Mouse (Mus musculus): ENCODE data around the gene Rcbtb2. TPM values are rescaled to one million over a fixed set of nuclear protein-coding genes. Genes with fewer than 3 reads are reported as not detected.

Rcbtb2 gene
- 0.08 and 0.24 TPM in 2 replicates for polyA plus RNA-seq (2012)

DNA sequence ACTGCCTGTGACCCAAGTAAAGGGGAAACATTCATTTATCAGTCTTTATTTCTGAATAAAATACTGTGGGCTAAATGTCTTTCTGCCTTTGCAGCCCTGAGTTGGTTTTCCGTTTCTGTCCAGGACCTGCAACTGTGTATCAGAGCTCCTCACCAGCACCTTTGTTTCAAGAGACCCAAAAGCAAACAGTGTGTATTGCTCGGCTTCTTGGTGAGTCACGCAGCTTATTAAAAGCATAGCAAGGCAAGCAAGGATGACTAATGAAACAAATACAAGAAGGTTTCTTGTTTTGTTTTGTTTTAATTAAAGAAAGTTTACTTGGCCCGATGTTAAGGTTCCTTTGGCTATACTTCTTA, at the start of gene Rcbtb2:
Gene Rcbtb2 (plus strand): TSS at position 115 of the 356 bp plus-strand sequence.
- Histone ChIP-seq H3K36me3 (ENCODE audit: control insufficient read depth) (no peaks in the 10 kb centered on the region), H3K27me3 (ENCODE audit: control insufficient read depth) (no peaks in the 10 kb centered on the region), H3K4me3 (replicated peaks) (no peak within 1 kb of the TSS), H3K9me3 (ENCODE audit: control insufficient read depth, low read length) (no peaks in the 10 kb centered on the region), H3K4me1 (ENCODE audit: control insufficient read depth) (peaks cover 8% of the 10 kb centered on the region)
- no peak for TF ChIP-seq GATA1 (IDR thresholded peaks at IDR 0.05; ENCODE audit: low read length)
- TF ChIP-seq TAL1 (IDR thresholded peaks at IDR 0.05; ENCODE audit: low read length), result no peak

DNA sequence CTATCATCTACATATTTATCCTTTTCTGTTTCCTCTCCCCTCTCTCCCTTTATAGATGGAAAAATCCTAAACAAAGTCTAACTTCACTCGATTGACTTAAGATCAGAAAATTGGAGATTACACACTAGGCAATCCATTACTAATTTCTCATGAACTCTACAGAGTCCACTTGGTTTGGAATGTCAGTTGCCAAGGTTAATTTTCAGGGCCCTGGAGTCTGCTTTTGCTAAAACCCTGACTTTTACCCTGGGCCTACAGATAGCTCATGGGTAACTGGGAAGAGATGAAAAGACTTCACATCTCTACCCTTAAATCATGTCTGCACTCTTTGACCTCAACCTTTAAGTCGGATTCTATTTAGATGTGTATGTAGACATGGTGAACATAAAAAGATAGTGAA, 39.3 kb upstream of the Rcbtb2 start:
- Histone ChIP-seq H3K4me1 (ENCODE audit: control insufficient read depth) (no peaks in the 10 kb centered on the region), H3K36me3 (ENCODE audit: control insufficient read depth) (no peaks in the 10 kb centered on the region), H3K27me3 (ENCODE audit: control insufficient read depth) (no peaks in the 10 kb centered on the region), H3K9me3 (ENCODE audit: control insufficient read depth, low read length) (no peaks in the 10 kb centered on the region), H3K4me3 (replicated peaks) (no peak overlapping the region)
- TF ChIP-seq GATA1 (IDR thresholded peaks at IDR 0.05; ENCODE audit: low read length) (no peak), TAL1 (IDR thresholded peaks at IDR 0.05; ENCODE audit: low read length) (no peak)

DNA sequence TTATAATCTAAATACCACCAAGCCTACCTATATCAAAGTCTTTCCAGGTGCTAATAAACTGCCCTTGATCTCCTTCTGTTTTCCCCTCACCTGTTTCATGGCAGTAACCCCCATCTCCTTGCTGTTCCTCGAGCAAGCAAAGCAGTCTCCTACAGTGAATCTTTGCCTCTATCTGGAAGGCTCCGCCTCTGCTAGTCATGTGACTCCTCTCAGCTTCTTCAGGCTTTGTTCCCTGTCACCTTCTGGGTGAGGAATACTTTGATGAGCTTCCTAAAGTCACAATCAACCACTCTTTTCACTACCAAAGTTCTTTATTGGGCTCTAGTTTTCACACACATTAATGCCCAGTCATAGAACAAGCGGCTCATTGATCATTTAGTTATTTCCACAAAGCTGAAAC, 36.4 kb upstream of the Rcbtb2 start:
- no peak for TF ChIP-seq TAL1 (IDR thresholded peaks at IDR 0.05; ENCODE audit: low read length)
- no peak for TF ChIP-seq GATA1 (IDR thresholded peaks at IDR 0.05; ENCODE audit: low read length)
- Histone ChIP-seq H3K36me3 (ENCODE audit: control insufficient read depth) (no peaks in the 10 kb centered on the region), H3K9me3 (ENCODE audit: control insufficient read depth, low read length) (no peaks in the 10 kb centered on the region), H3K4me3 (replicated peaks) (no peak overlapping the region), H3K27me3 (ENCODE audit: control insufficient read depth) (no peaks in the 10 kb centered on the region), H3K4me1 (ENCODE audit: control insufficient read depth) (no peaks in the 10 kb centered on the region)

DNA sequence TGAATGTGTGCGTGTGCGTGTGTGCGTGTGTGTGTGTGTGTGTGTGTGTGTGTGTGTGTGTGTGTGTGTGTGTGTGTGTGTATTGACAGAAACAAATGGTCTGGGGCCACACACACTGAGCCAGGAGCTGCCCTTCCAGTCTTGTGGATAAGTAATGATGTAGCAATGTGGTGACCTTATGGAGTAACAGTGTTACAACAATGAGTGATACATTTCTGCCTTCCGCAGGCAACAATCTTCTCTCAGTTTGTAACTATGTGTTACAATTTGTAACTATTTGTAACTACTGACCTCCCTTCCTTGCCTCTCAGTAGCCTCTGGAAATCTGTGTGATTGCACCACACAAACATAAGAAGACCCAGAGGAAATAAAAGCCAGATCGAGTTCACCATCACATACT, 35.6 kb upstream of the Rcbtb2 start:
- H3K9me3 ChIP-seq (ENCODE audit: control insufficient read depth, low read length), result no peaks in the 10 kb centered on the region

DNA sequence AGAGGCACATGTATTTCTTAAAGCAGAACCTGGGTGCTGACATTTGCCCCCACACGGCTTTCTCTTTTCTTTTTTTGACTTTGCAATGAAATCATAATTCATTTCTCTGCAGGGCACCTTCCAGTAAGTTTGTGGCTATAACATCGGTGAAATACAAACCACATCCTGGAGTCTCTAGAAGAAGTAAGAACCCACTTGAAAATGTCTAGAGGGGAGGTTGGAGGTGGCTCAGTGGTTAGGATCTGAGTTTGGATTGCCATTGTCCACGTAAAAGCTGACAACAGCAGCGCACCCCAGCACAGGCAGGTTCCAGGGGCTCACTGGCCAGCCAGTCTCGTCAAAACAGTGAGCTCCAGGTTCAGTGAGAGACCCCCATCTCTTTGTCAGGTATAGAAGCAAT, 35.1 kb upstream of the Rcbtb2 start:
- TF ChIP-seq TAL1 (IDR thresholded peaks at IDR 0.05; ENCODE audit: low read length), result no peak
- no peak for TF ChIP-seq GATA1 (IDR thresholded peaks at IDR 0.05; ENCODE audit: low read length)
- Histone ChIP-seq H3K9me3 (ENCODE audit: control insufficient read depth, low read length) (no peaks in the 10 kb centered on the region), H3K36me3 (ENCODE audit: control insufficient read depth) (no peaks in the 10 kb centered on the region), H3K27me3 (ENCODE audit: control insufficient read depth) (no peaks in the 10 kb centered on the region), H3K4me1 (ENCODE audit: control insufficient read depth) (no peaks in the 10 kb centered on the region), H3K4me3 (replicated peaks) (no peak overlapping the region)

More for the DNA sequence above, 35.6 kb upstream of the Rcbtb2 start:
- Histone ChIP-seq H3K4me1 (ENCODE audit: control insufficient read depth) (no peaks in the 10 kb centered on the region), H3K36me3 (ENCODE audit: control insufficient read depth) (no peaks in the 10 kb centered on the region), H3K4me3 (replicated peaks) (no peak overlapping the region), H3K27me3 (ENCODE audit: control insufficient read depth) (no peaks in the 10 kb centered on the region)
- TF ChIP-seq GATA1 (IDR thresholded peaks at IDR 0.05; ENCODE audit: low read length), result no peak
- TF ChIP-seq TAL1 (IDR thresholded peaks at IDR 0.05; ENCODE audit: low read length), result no peak

DNA sequence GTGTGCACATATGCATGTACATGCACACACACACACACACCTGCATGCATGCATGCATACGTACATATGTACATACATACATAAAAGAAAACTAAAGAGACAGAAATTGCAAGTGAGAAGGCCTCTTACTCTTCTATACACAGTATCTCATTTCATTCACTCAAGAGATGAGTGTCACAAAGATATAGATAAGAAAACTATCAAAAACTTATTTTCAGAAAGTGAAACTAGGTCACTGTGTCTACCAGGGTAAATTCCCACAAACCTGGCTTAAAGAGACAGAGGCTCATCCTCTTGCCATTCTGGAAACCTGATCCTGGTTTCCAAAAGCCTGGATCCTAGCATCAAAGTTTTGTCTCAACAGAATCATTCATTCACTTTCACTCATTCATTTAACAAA, 34.6 kb upstream of the Rcbtb2 start:
- no peaks in the 10 kb centered on the region for H3K36me3 ChIP-seq (ENCODE audit: control insufficient read depth)
- H3K4me1 ChIP-seq (ENCODE audit: control insufficient read depth), result no peaks in the 10 kb centered on the region
- TF ChIP-seq TAL1 (IDR thresholded peaks at IDR 0.05; ENCODE audit: low read length) (no peak), GATA1 (IDR thresholded peaks at IDR 0.05; ENCODE audit: low read length) (no peak)
- H3K9me3 ChIP-seq (ENCODE audit: control insufficient read depth, low read length), result no peaks in the 10 kb centered on the region
- H3K4me3 ChIP-seq (replicated peaks), result no peak overlapping the region
- no peaks in the 10 kb centered on the region for H3K27me3 ChIP-seq (ENCODE audit: control insufficient read depth)

DNA sequence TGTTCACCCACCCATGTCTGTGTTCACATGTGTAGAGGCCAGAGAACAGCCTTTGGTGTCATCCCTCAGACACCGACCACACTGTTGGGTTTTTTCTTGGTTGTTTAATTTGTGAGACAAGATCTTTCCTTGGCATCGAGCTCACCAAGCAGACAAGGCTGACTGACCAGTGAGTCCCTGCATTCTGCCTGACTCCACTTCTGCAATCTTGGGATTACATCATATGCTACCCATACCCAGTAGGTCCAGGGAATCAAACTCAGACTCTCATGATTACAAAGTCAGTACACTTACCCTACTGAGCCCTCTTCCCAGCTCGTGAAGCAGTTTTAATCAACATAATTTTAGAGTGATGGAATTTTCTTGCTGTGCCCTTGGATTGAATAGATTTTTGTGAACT, 30.0 kb upstream of the Rcbtb2 start:
- Histone ChIP-seq H3K27me3 (ENCODE audit: control insufficient read depth) (no peaks in the 10 kb centered on the region), H3K36me3 (ENCODE audit: control insufficient read depth) (no peaks in the 10 kb centered on the region), H3K4me3 (replicated peaks) (no peak overlapping the region), H3K4me1 (ENCODE audit: control insufficient read depth) (no peaks in the 10 kb centered on the region), H3K9me3 (ENCODE audit: control insufficient read depth, low read length) (no peaks in the 10 kb centered on the region)
- TF ChIP-seq GATA1 (IDR thresholded peaks at IDR 0.05; ENCODE audit: low read length) (no peak), TAL1 (IDR thresholded peaks at IDR 0.05; ENCODE audit: low read length) (no peak)

DNA sequence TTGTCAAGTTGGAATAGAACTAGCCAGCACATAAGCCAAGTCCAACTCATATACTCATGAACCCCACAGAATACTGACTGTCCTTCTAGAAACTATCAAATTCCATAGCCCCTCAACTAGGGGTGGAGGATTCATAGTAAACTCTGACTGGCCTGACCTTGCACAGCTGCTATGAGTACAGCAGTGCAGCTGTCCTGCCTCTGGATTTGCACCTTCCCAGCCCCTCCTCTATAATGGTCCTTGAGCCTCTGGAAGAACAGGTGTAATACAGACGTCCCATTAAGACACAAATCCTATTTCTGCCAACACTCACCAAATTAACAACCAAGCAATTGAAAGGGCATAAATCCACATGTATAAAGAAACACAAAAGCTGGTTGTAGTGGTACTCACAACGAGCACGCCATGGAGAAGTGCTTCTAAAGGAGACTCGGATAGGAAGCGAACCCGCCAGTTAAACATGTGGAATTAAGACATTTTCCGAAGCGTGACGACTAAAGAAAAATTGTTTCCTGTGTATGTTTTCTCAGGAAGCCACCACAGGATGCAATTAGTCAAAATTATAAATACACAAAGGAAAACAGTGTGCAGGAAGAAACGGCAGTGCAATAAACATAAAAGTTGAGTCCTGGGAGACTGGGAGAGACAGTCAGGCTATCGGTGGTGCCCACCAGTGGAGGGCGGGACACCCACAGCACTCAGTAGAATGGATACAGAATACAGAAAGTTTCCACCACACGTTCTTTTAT, 27.9 kb upstream of the Rcbtb2 start:
- no peaks in the 10 kb centered on the region for H3K36me3 ChIP-seq (ENCODE audit: control insufficient read depth)
- no peaks in the 10 kb centered on the region for H3K27me3 ChIP-seq (ENCODE audit: control insufficient read depth)
- TF ChIP-seq TAL1 (IDR thresholded peaks at IDR 0.05; ENCODE audit: low read length) (no peak), GATA1 (IDR thresholded peaks at IDR 0.05; ENCODE audit: low read length) (no peak)
- H3K9me3 ChIP-seq (ENCODE audit: control insufficient read depth, low read length), result no peaks in the 10 kb centered on the region
- no peak overlapping the region for H3K4me3 ChIP-seq (replicated peaks)
- H3K4me1 ChIP-seq (ENCODE audit: control insufficient read depth), result no peaks in the 10 kb centered on the region

DNA sequence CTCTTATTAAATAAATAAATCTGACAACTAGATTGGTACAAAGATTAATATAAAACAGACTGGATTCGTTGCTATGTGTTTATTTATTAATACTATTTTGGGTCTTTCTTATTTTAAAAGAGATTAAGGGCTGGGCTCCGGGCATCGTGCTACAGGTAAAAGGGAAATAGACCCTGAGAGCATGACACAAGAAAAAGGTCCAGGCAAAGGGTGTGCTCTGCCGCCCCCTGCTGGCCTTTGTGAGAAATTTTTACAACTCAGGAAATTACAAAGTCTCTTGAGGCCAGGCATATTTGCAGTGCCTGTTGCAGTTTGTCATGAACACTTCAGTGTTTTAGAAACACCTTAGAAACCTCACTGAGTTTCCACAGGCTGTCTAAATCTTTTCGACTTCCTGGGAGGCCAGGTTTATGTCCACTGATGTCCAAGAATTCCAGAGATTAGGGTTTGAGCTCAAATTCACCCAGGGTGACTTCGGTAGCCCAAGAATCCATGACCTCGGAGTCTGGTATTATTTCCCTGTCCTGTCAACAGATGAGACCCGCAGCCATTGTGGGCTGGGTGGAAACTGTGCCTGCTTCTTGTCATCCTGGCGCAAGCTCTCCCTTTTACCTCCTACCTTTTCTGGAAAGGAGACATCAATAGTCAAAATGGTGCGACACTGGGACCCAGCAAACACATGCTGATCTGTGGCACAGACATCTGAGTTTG, 24.0 kb upstream of the Rcbtb2 start:
- Histone ChIP-seq H3K27me3 (ENCODE audit: control insufficient read depth) (no peaks in the 10 kb centered on the region), H3K4me1 (ENCODE audit: control insufficient read depth) (no peaks in the 10 kb centered on the region), H3K9me3 (ENCODE audit: control insufficient read depth, low read length) (no peaks in the 10 kb centered on the region), H3K4me3 (replicated peaks) (no peak overlapping the region), H3K36me3 (ENCODE audit: control insufficient read depth) (no peaks in the 10 kb centered on the region)
- no peak for TF ChIP-seq TAL1 (IDR thresholded peaks at IDR 0.05; ENCODE audit: low read length)
- TF ChIP-seq GATA1 (IDR thresholded peaks at IDR 0.05; ENCODE audit: low read length), result no peak

Measured in erythroblast, embryonic 14.5 days (primary cell).